Mouse (Mus musculus): ENCODE data around the gene Zfp385c. TPM values are rescaled to one million over a fixed set of nuclear protein-coding genes. Genes with fewer than 3 reads are reported as not detected.

The Zfp385c gene
- 0.10 and 1.0 TPM in 2 replicates for polyA plus RNA-seq (2012; ENCODE audit: low replicate concordance)

GRCm38 (mm10) chr11:100692164-100692616 is at the start of gene Zfp385c:
Gene Zfp385c, minus strand, starts transcription at chr11:100692455.

GRCm38 (mm10) chr11:100738066-100738604 is 45.9 kb upstream of the Zfp385c start, which contains the start of gene Rab5c:
Gene Rab5c, minus strand, starts transcription at chr11:100738215.

GRCm38 (mm10) chr11:100713735-100714533 is 21.7 kb upstream of the Zfp385c start, which contains the start of gene Hspb9:
Gene Hspb9, plus strand, starts transcription at chr11:100713850.

GRCm38 (mm10) chr11:100711783-100712615 is 19.7 kb upstream of the Zfp385c start, which contains the start of gene Kat2a:
Gene Kat2a, minus strand, starts transcription at chr11:100712465.

GRCm38 (mm10) chr11:100703851-100704531 is 11.7 kb upstream of the Zfp385c start, which contains the start of gene Dhx58:
Gene Dhx58, minus strand, starts transcription at chr11:100704271.

GRCm38 (mm10) chr11:100619982-100620381 is 72.3 kb downstream of the Zfp385c start, which contains the start of gene Dnajc7:
Gene Dnajc7, minus strand, starts transcription at chr11:100620168.

GRCm38 (mm10) chr11:100618761-100619484 is 73.3 kb downstream of the Zfp385c start, which contains the start of gene Nkiras2:
Gene Nkiras2, plus strand, starts transcription at chr11:100619244.

Other genes with a start within 250 kb of the Zfp385c start
- gene Klhl11, start 219.7 kb downstream of the Zfp385c start, polyA plus RNA-seq (2012; ENCODE audit: low replicate concordance), result 2.8 and 4.1 TPM in 2 replicates
- 9.1 and 48.3 TPM in 2 replicates for gene Acly, start 164.5 kb downstream of the Zfp385c start, polyA plus RNA-seq (2012; ENCODE audit: low replicate concordance)
- 0.06 and 0.10 TPM in 2 replicates for gene Ttc25, start 146.8 kb downstream of the Zfp385c start, polyA plus RNA-seq (2012; ENCODE audit: low replicate concordance)
- 106 and 177 TPM in 2 replicates for gene Cnp, start 117.6 kb downstream of the Zfp385c start, polyA plus RNA-seq (2012; ENCODE audit: low replicate concordance)
- gene Nkiras2, start 73.2 kb downstream of the Zfp385c start, polyA plus RNA-seq (2012; ENCODE audit: low replicate concordance), result 28.6 and 48.1 TPM in 2 replicates
- 83.6 and 158 TPM in 2 replicates for gene Dnajc7, start 72.3 kb downstream of the Zfp385c start, polyA plus RNA-seq (2012; ENCODE audit: low replicate concordance)
- 28.1 and 48.4 TPM in 2 replicates for gene Dhx58, start 11.8 kb upstream of the Zfp385c start, polyA plus RNA-seq (2012; ENCODE audit: low replicate concordance)
- gene Kat2a, start 20.0 kb upstream of the Zfp385c start, polyA plus RNA-seq (2012; ENCODE audit: low replicate concordance), result 43.0 and 46.2 TPM in 2 replicates
- 0.34 TPM in 1 of 2 replicates, not detected in the other for gene Hspb9, start 21.4 kb upstream of the Zfp385c start, polyA plus RNA-seq (2012; ENCODE audit: low replicate concordance)
- gene Rab5c, start 45.8 kb upstream of the Zfp385c start, polyA plus RNA-seq (2012; ENCODE audit: low replicate concordance), result 333 and 444 TPM in 2 replicates
- 1.9 and 2.0 TPM in 2 replicates for gene Kcnh4, start 67.5 kb upstream of the Zfp385c start, polyA plus RNA-seq (2012; ENCODE audit: low replicate concordance)
- not detected in 2 replicates for gene Hcrt, start 70.5 kb upstream of the Zfp385c start, polyA plus RNA-seq (2012; ENCODE audit: low replicate concordance)
- gene Ghdc, start 78.5 kb upstream of the Zfp385c start, polyA plus RNA-seq (2012; ENCODE audit: low replicate concordance), result 10.9 and 12.2 TPM in 2 replicates
- 50.6 and 56.2 TPM in 2 replicates for gene Stat5b, start 158.3 kb upstream of the Zfp385c start, polyA plus RNA-seq (2012; ENCODE audit: low replicate concordance)
- 23.5 and 32.6 TPM in 2 replicates for gene Stat5a, start 166.9 kb upstream of the Zfp385c start, polyA plus RNA-seq (2012; ENCODE audit: low replicate concordance)
- gene Stat3, start 247.1 kb upstream of the Zfp385c start, polyA plus RNA-seq (2012; ENCODE audit: low replicate concordance), result 79.6 and 120 TPM in 2 replicates

Data from hematopoietic multipotent progenitor cell, adult 10-12 weeks (in vitro differentiated cells).